Mouse (Mus musculus) testis, adult 2 months (tissue): ENCODE measurements around the gene Krtap5-2. TPM values are rescaled to one million over a fixed set of nuclear protein-coding genes. Genes with fewer than 3 reads are reported as not detected.

ENCODE experiments used
- H3K27ac ChIP-seq: fragments of 200-500 bp; 2 replicates; pipeline ENCODE4 v1.5.1; 2012; ENCODE audit warnings: low read depth, low read length; ENCODE audit not compliant: control insufficient read depth, insufficient read depth
- H3K27me3 ChIP-seq: fragments of 200-500 bp; 2 replicates; pipeline ENCODE4 v1.6.1; 2012; ENCODE audit warnings: mild to moderate bottlenecking, low read length, moderate library complexity; ENCODE audit not compliant: control insufficient read depth, insufficient read depth
- H3K36me3 ChIP-seq: fragments of 200-500 bp; 2 replicates; pipeline ENCODE4 v1.6.1; 2012; ENCODE audit warnings: mild to moderate bottlenecking, low read length; ENCODE audit not compliant: control insufficient read depth, insufficient read depth
- H3K4me1 ChIP-seq: fragments of 200-500 bp; 2 replicates; pipeline ENCODE4 v1.6.1; 2012; ENCODE audit warnings: low read length; ENCODE audit not compliant: control insufficient read depth, insufficient read depth
- H3K4me3 ChIP-seq: fragments of 200-500 bp; 2 replicates; pipeline ENCODE4 v1.5.1; 2012; ENCODE audit warnings: low read depth, mild to moderate bottlenecking, low read length, moderate library complexity, mixed read lengths; ENCODE audit not compliant: control insufficient read depth
- CTCF ChIP-seq: fragments of 200-500 bp; IDR thresholded peaks from 2 replicates; pipeline ENCODE4 v1.5.1; 2012; ENCODE audit warnings: low read depth, mild to moderate bottlenecking, inconsistent platforms, low read length, moderate library complexity; ENCODE audit not compliant: control insufficient read depth, insufficient read depth, insufficient replicate concordance
- POLR2A ChIP-seq: fragments of 200-500 bp; IDR thresholded peaks from 2 replicates; pipeline ENCODE4 v1.6.1; 2012; ENCODE audit warnings: low read depth, mild to moderate bottlenecking, inconsistent platforms, low read length, moderate library complexity; ENCODE audit not compliant: control insufficient read depth
- polyA plus RNA-seq: library from polyadenylated mRNA; depleted of rRNA; stranded (reverse); fragments of >200 nt; gene quantifications from 2 replicates; pipeline ENCODE4 v1.2.3, GENCODE M21; 2012; rRNA removed

The Krtap5-2 gene
- polyA plus RNA-seq, 1 experiment = not detected

DNA sequence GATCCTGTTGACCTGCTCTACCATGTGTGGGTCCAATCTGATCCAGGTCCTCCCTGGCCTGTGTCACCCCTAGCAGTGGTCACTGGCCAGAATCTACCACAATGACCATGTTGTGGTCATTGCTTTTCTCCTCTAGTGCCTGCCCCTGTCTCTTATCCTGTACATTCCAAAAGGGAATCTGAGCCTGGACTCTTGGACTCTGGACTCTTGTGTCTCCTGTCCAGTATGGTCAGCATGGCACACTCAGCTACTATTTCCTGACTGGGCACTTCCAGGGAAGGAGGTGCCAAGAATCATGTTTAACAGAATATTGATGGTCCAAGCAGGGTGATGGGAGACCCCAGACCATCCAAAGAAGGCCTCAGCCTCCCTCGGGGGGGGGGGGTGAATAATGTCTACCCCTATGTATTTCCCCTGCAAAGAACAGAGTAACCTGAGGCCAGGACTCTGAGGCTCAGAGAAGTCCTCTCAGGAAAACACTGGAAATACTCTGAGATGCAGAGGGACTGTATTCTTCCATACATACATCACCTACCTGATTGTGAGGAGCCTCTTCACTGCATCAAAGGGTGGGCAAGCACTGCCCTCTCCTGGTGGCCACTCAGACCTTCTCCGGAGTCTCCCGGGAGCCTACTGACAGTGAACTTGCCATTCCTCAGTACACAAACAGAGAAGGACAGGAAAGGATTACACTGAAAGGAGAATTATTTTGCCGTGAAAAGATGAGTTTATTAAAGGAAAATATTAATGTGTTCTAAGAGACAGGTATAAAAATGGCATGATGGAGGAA is 41.4 kb downstream of the Krtap5-2 start:
- H3K27me3 ChIP-seq = no peaks in the 10 kb centered on the region

DNA sequence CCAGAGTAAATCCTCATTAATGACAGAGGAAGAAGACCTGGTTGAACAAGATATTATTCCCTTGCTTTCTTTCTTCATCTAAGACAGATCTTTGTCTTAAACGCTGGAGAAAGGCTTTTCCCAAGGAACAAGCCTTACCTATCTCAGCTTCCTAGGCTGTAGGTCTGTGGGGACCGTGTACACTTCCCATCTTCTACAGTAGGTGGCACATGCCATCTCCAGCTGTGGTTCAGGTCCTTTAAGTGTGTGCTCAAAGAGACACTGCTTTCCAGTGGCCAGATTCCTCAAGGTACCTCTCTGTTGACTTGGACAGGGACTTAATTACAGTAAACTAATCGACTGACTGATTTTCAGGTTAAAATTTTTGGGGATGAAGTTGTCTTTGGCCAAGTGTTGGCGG is 47.0 kb downstream of the Krtap5-2 start:
- Histone ChIP-seq H3K27me3 (no peaks in the 10 kb centered on the region), H3K4me1 (no peaks in the 10 kb centered on the region), H3K36me3 (no peaks in the 10 kb centered on the region), H3K27ac (no peak overlapping the region), H3K4me3 (no peak overlapping the region)
- TF ChIP-seq POLR2A = no peak
- TF ChIP-seq CTCF = no peak

More for the DNA sequence above, 41.4 kb downstream of the Krtap5-2 start:
- H3K27ac ChIP-seq = no peak overlapping the region
- no peak overlapping the region for H3K4me3 ChIP-seq
- no peaks in the 10 kb centered on the region for H3K36me3 ChIP-seq
- no peaks in the 10 kb centered on the region for H3K4me1 ChIP-seq
- TF ChIP-seq CTCF (no peak), POLR2A (no peak)

Other genes with a start within 250 kb of the Krtap5-2 start
- 99.9 and 110 TPM in 2 replicates for gene Brsk2, start 226.3 kb downstream of the Krtap5-2 start, polyA plus RNA-seq
- 19.4 and 21.3 TPM in 2 replicates for gene Mob2, start 114.9 kb downstream of the Krtap5-2 start, polyA plus RNA-seq
- 0.48 and 0.94 TPM in 2 replicates for gene Dusp8, start 80.2 kb downstream of the Krtap5-2 start, polyA plus RNA-seq
- not detected in 2 replicates for gene Gm45618, start 55.3 kb downstream of the Krtap5-2 start, polyA plus RNA-seq
- not detected in 2 replicates for gene Gm39115, start 40.0 kb downstream of the Krtap5-2 start, polyA plus RNA-seq
- not detected in 2 replicates for gene Gm45337, start 31.4 kb downstream of the Krtap5-2 start, polyA plus RNA-seq
- gene Gm29735, start 18.9 kb downstream of the Krtap5-2 start, polyA plus RNA-seq = not detected in 2 replicates
- not detected in 2 replicates for gene Gm4553, start 10.3 kb downstream of the Krtap5-2 start, polyA plus RNA-seq
- gene Gm10153, start 14.4 kb upstream of the Krtap5-2 start, polyA plus RNA-seq = not detected in 2 replicates
- not detected in 2 replicates for gene Krtap5-3, start 25.4 kb upstream of the Krtap5-2 start, polyA plus RNA-seq
- not detected in 2 replicates for gene Gm7579, start 35.9 kb upstream of the Krtap5-2 start, polyA plus RNA-seq
- 0.08 and 0.17 TPM in 2 replicates for gene Krtap5-5, start 54.0 kb upstream of the Krtap5-2 start, polyA plus RNA-seq
- not detected in 2 replicates for gene Gm40460, start 65.1 kb upstream of the Krtap5-2 start, polyA plus RNA-seq
- gene Gm2431, start 82.3 kb upstream of the Krtap5-2 start, polyA plus RNA-seq = not detected in 2 replicates
- gene Gm4559, start 98.4 kb upstream of the Krtap5-2 start, polyA plus RNA-seq = not detected in 2 replicates
- not detected in 2 replicates for gene Krtap5-1, start 121.1 kb upstream of the Krtap5-2 start, polyA plus RNA-seq
- not detected in 2 replicates for gene Krtap5-4, start 127.5 kb upstream of the Krtap5-2 start, polyA plus RNA-seq
- 0.20 TPM in 1 of 2 replicates, not detected in the other for gene Ifitm10, start 197.7 kb upstream of the Krtap5-2 start, polyA plus RNA-seq
- not detected in 2 replicates for gene Gm49369, start 206.7 kb upstream of the Krtap5-2 start, polyA plus RNA-seq
- 75.7 and 78.7 TPM in 2 replicates for gene Ctsd, start 212.0 kb upstream of the Krtap5-2 start, polyA plus RNA-seq